Mouse (Mus musculus): ENCODE measurements around the gene Hexim2.

Hexim2 gene

GRCm38 (mm10) chr11:103174411-103174832 is 42.2 kb downstream of the Hexim2 start:
- peak; percentile 94 for DNase-seq

- peak; percentile 98 for DNase-seq
Observed at GRCm38 (mm10) chr11:103174891-103175391, 42.7 kb downstream of the Hexim2 start.

- peak; percentile 99 for DNase-seq
Observed at GRCm38 (mm10) chr11:103175688-103176442, 43.6 kb downstream of the Hexim2 start.

GRCm38 (mm10) chr11:103176510-103176909 is 44.3 kb downstream of the Hexim2 start:
- DNase-seq, result no peak

GRCm38 (mm10) chr11:103177216-103177615 is 45.0 kb downstream of the Hexim2 start:
- peak; percentile 95 for DNase-seq

- DNase-seq, result peak; percentile 95
Observed at GRCm38 (mm10) chr11:103177815-103178485, 45.7 kb downstream of the Hexim2 start.

GRCm38 (mm10) chr11:103178748-103179147 is 46.5 kb downstream of the Hexim2 start:
- DNase-seq, result peak; percentile 92

GRCm38 (mm10) chr11:103180426-103180825 is 48.2 kb downstream of the Hexim2 start:
- DNase-seq, result no peak

- no peak for DNase-seq
Observed at GRCm38 (mm10) chr11:103181349-103181748, 49.1 kb downstream of the Hexim2 start.

- no peak for DNase-seq
Observed at GRCm38 (mm10) chr11:103181911-103182310, 49.7 kb downstream of the Hexim2 start.

- DNase-seq, result no peak
Observed at GRCm38 (mm10) chr11:103184891-103185290, 52.7 kb downstream of the Hexim2 start.

Measured in heart, adult 11 months (tissue).